Mouse (Mus musculus) midbrain, embryonic 15.5 days (tissue): ENCODE measurements around the gene Olfr1259. TPM values are rescaled to one million over a fixed set of nuclear protein-coding genes. Genes with fewer than 3 reads are reported as not detected.
"Not testable (repeated sequence)": the region's sequence is repeated elsewhere in the genome, so short reads cannot be mapped to it uniquely, and the experiment has no call there.

Experiments
- ATAC-seq: fragments of 200-750 bp; cut with Nextera tagmentation; replicated peaks from 2 replicates; pipeline ENCODE4 v1.8.0; 2017; ENCODE audit warnings: moderate TSS enrichment
- H3K27ac ChIP-seq: fragments of 300-500 bp; sonication (generic); 2 replicates; pipeline ENCODE4 v1.5.1; 2015; ENCODE audit warnings: mild to moderate bottlenecking, inconsistent platforms
- H3K27me3 ChIP-seq: fragments of 300-500 bp; sonication (generic); replicated peaks from 2 replicates; pipeline ENCODE4 v1.6.1; 2015; ENCODE audit warnings: inconsistent platforms
- H3K36me3 ChIP-seq: fragments of 300-500 bp; sonication (generic); replicated peaks from 2 replicates; pipeline ENCODE4 v1.6.1; 2015; ENCODE audit warnings: inconsistent platforms
- H3K4me1 ChIP-seq: fragments of 300-500 bp; sonication (generic); 2 replicates; pipeline ENCODE4 v1.6.1; 2015; ENCODE audit warnings: inconsistent platforms
- H3K4me2 ChIP-seq: fragments of 300-500 bp; sonication (generic); 2 replicates; pipeline ENCODE4 v1.6.1; 2015; ENCODE audit warnings: inconsistent platforms, mild to moderate bottlenecking, moderate library complexity
- H3K4me3 ChIP-seq: fragments of 300-500 bp; sonication (generic); 2 replicates; pipeline ENCODE4 v1.5.1; 2015; ENCODE audit warnings: mild to moderate bottlenecking, inconsistent platforms
- H3K9ac ChIP-seq: fragments of 300-500 bp; sonication (generic); 2 replicates; pipeline ENCODE4 v1.6.1; 2015; ENCODE audit warnings: mild to moderate bottlenecking, inconsistent platforms
- H3K9me3 ChIP-seq: fragments of 300-500 bp; sonication (generic); 2 replicates; pipeline ENCODE4 v1.6.1; 2016; ENCODE audit warnings: inconsistent platforms
- WGBS: fragments of 180-500 bp; shearing (Covaris S2); methylation state at CpG from one replicate; pipeline ENCODE4 v1.1.7; 2015; ENCODE audit warnings: mixed read lengths; 5-methylcytosine and 5-hydroxymethylcytosine counted together
- polyA plus RNA-seq: library from polyadenylated mRNA; unstranded; fragments of >200 nt; fragmentation: Nextera tagmentation; extraction: Ambion mirVana; gene quantifications from 2 replicates; pipeline ENCODE4 v1.2.1, GENCODE M21; 2015

Gene Olfr1259
- not detected in 2 replicates for polyA plus RNA-seq

GRCm38 (mm10) chr2:89948564-89948963, at the start of gene Olfr1259:
Gene Olfr1259, minus strand, starts transcription at chr2:89948664.
- H3K4me3 ChIP-seq = no peak within 1 kb of the TSS
- no peaks in the 10 kb centered on the region for H3K36me3 ChIP-seq
- H3K4me2 ChIP-seq = no peak within 1 kb of the TSS
- ATAC-seq = no peak
- WGBS = 88% methylated on average over 5 of the region's 5 CpGs
- H3K27me3 ChIP-seq = no peaks in the 10 kb centered on the region
- no peak within 1 kb of the TSS for H3K9ac ChIP-seq
- no peaks in the 10 kb centered on the region for H3K9me3 ChIP-seq
- no peaks in the 10 kb centered on the region for H3K4me1 ChIP-seq
- H3K27ac ChIP-seq = no peak within 1 kb of the TSS

GRCm38 (mm10) chr2:89990921-89991320, 42.5 kb upstream of the Olfr1259 start, which contains the start of gene Olfr1261:
Gene Olfr1261, plus strand, starts transcription at chr2:89991221.
- Histone ChIP-seq H3K27me3 (no peaks in the 10 kb centered on the region), H3K4me2 (no peak within 1 kb of the TSS), H3K9ac (no peak within 1 kb of the TSS), H3K4me1 (no peaks in the 10 kb centered on the region), H3K4me3 (no peak within 1 kb of the TSS), H3K9me3 (no peaks in the 10 kb centered on the region), H3K36me3 (no peaks in the 10 kb centered on the region), H3K27ac (no peak within 1 kb of the TSS)
- ATAC-seq = no peak

- Histone ChIP-seq H3K9me3 (no peaks in the 10 kb centered on the region), H3K4me1 (no peaks in the 10 kb centered on the region), H3K4me2 (no peak overlapping the region), H3K36me3 (no peaks in the 10 kb centered on the region), H3K9ac (no peak overlapping the region), H3K27me3 (no peaks in the 10 kb centered on the region), H3K4me3 (no peak overlapping the region), H3K27ac (no peak overlapping the region)
- ATAC-seq = no peak
- 90% methylated on average over 2 of the region's 2 CpGs for WGBS
Measured at GRCm38 (mm10) chr2:89977709-89978108, 29.2 kb upstream of the Olfr1259 start.

GRCm38 (mm10) chr2:89974184-89974583, 25.7 kb upstream of the Olfr1259 start, which contains the start of gene Olfr1260:
Gene Olfr1260, plus strand, starts transcription at chr2:89974340.
- H3K9me3 ChIP-seq = no peaks in the 10 kb centered on the region
- ATAC-seq = no peak
- H3K4me2 ChIP-seq = no peak within 1 kb of the TSS
- 73% methylated on average over 2 of the region's 2 CpGs for WGBS
- H3K27me3 ChIP-seq = no peaks in the 10 kb centered on the region
- no peak within 1 kb of the TSS for H3K27ac ChIP-seq
- no peaks in the 10 kb centered on the region for H3K36me3 ChIP-seq
- H3K4me1 ChIP-seq = no peaks in the 10 kb centered on the region
- no peak within 1 kb of the TSS for H3K4me3 ChIP-seq
- H3K9ac ChIP-seq = no peak within 1 kb of the TSS

GRCm38 (mm10) chr2:89927009-89927408, 21.5 kb downstream of the Olfr1259 start, which contains the start of gene Olfr1258:
Gene Olfr1258, plus strand, starts transcription at chr2:89927309.
- H3K36me3 ChIP-seq = no peaks in the 10 kb centered on the region
- no peak within 1 kb of the TSS for H3K4me3 ChIP-seq
- no peak within 1 kb of the TSS for H3K27ac ChIP-seq
- ATAC-seq = no peak
- H3K9ac ChIP-seq = no peak within 1 kb of the TSS
- H3K4me1 ChIP-seq = no peaks in the 10 kb centered on the region
- H3K4me2 ChIP-seq = no peak within 1 kb of the TSS
- no peaks in the 10 kb centered on the region for H3K27me3 ChIP-seq
- H3K9me3 ChIP-seq = no peaks in the 10 kb centered on the region

- 93% methylated on average over 9 of the region's 9 CpGs for WGBS
- H3K36me3 ChIP-seq, H3K9ac ChIP-seq, H3K27ac ChIP-seq, H3K4me2 ChIP-seq, H3K4me3 ChIP-seq, H3K9me3 ChIP-seq, H3K27me3 ChIP-seq, ATAC-seq, H3K4me1 ChIP-seq: not testable (repeated sequence)
Measured at GRCm38 (mm10) chr2:89912616-89913015, 35.8 kb downstream of the Olfr1259 start.

Other genes with a start within 250 kb of the Olfr1259 start
- not detected in 2 replicates for gene Olfr1252, start 223.7 kb downstream of the Olfr1259 start, polyA plus RNA-seq
- gene Olfr1253, start 191.6 kb downstream of the Olfr1259 start, polyA plus RNA-seq = not detected in 2 replicates
- gene Olfr1254, start 155.0 kb downstream of the Olfr1259 start, polyA plus RNA-seq = not detected in 2 replicates
- not detected in 2 replicates for gene Olfr1255, start 136.6 kb downstream of the Olfr1259 start, polyA plus RNA-seq
- gene Olfr1256, start 107.1 kb downstream of the Olfr1259 start, polyA plus RNA-seq = not detected in 2 replicates
- not detected in 2 replicates for gene Olfr48, start 100.5 kb downstream of the Olfr1259 start, polyA plus RNA-seq
- not detected in 2 replicates for gene Olfr1257, start 70.2 kb downstream of the Olfr1259 start, polyA plus RNA-seq
- gene Olfr1258, start 21.4 kb downstream of the Olfr1259 start, polyA plus RNA-seq = not detected in 2 replicates
- gene Olfr1260, start 25.7 kb upstream of the Olfr1259 start, polyA plus RNA-seq = not detected in 2 replicates
- not detected in 2 replicates for gene Olfr1261, start 42.6 kb upstream of the Olfr1259 start, polyA plus RNA-seq
- not detected in 2 replicates for gene Olfr1262, start 51.5 kb upstream of the Olfr1259 start, polyA plus RNA-seq
- not detected in 2 replicates for gene Olfr1263, start 63.5 kb upstream of the Olfr1259 start, polyA plus RNA-seq
- gene Olfr1264, start 76.9 kb upstream of the Olfr1259 start, polyA plus RNA-seq = not detected in 2 replicates
- not detected in 2 replicates for gene Olfr1265, start 86.7 kb upstream of the Olfr1259 start, polyA plus RNA-seq
- gene Olfr140, start 114.9 kb upstream of the Olfr1259 start, polyA plus RNA-seq = not detected in 2 replicates
- gene Olfr1269, start 172.7 kb upstream of the Olfr1259 start, polyA plus RNA-seq = not detected in 2 replicates
- gene Olfr32, start 193.6 kb upstream of the Olfr1259 start, polyA plus RNA-seq = not detected in 2 replicates
- not detected in 2 replicates for gene Olfr1270, start 204.4 kb upstream of the Olfr1259 start, polyA plus RNA-seq